Mouse (Mus musculus): Measurements from ENCODE around the gene Ppa1. TPM values are rescaled to one million over a fixed set of nuclear protein-coding genes. Genes with fewer than 3 reads are reported as not detected.

Ppa1 gene
- polyA plus RNA-seq, 1 experiment from 2014 or later: 356 TPM

DNA sequence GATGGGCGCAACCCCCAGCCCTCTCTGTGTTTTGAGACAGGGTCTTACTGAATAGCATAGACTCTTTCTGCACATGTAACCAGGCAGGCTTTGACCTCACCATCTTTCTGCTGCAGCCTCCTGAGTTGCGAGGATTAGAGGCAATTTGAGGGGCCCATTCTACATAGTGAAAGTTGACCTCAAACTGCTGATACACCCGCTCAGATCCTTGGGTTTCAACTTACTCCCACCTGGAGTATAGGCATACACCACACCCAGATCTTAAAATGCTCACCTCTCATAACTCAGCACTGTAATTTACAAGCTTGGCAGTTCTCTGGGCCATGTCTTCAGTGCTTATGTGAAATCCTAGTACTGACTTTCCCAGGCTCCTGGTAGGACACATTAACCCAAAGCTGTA is 6.8 kb downstream of the Ppa1 start:
- DNase-seq (ENCODE audit: low spot score): no peak
- peaks cover 80% of the 10 kb centered on the region for H3K36me3 ChIP-seq
- H3K4me3 ChIP-seq: no peak overlapping the region
- H3K9me3 ChIP-seq (replicated peaks): no peaks in the 10 kb centered on the region
- no peaks in the 10 kb centered on the region for H3K27me3 ChIP-seq (ENCODE audit: low read depth, poor library complexity, severe bottlenecking)
- H3K4me1 ChIP-seq: 0 out of 2 replicates have a peak, but pooled peaks cover 5% of the 10 kb centered on the region
- no peak overlapping the region for H3K27ac ChIP-seq
- 93% methylated on average over 3 of the region's 3 CpGs for WGBS

- Histone ChIP-seq H3K27me3 (ENCODE audit: low read depth, poor library complexity, severe bottlenecking) (no peaks in the 10 kb centered on the region), H3K9me3 (replicated peaks) (no peaks in the 10 kb centered on the region), H3K36me3 (peaks cover 85% of the 10 kb centered on the region), H3K4me1 (no peaks in the 10 kb centered on the region), H3K4me3 (no peak overlapping the region), H3K27ac (no peak overlapping the region)
- no peak for DNase-seq (ENCODE audit: low spot score)
- 91% methylated on average over 18 of the region's 18 CpGs for WGBS
Observed at GRCm38 (mm10) chr10:61656928-61657882, 8.9 kb downstream of the Ppa1 start.

- Histone ChIP-seq H3K4me3 (no peak overlapping the region), H3K4me1 (no peaks in the 10 kb centered on the region), H3K27me3 (ENCODE audit: low read depth, poor library complexity, severe bottlenecking) (no peaks in the 10 kb centered on the region), H3K27ac (no peak overlapping the region), H3K36me3 (peaks cover 85% of the 10 kb centered on the region), H3K9me3 (replicated peaks) (no peaks in the 10 kb centered on the region)
- 36% methylated on average over 4 of the region's 4 CpGs for WGBS
- DNase-seq (ENCODE audit: low spot score): peak; percentile 44
Observed at GRCm38 (mm10) chr10:61657985-61658384, 9.6 kb downstream of the Ppa1 start.

GRCm38 (mm10) chr10:61661887-61662286 is 13.5 kb downstream of the Ppa1 start:
- no peak for DNase-seq (ENCODE audit: low spot score)
- Histone ChIP-seq H3K27ac (no peak overlapping the region), H3K4me3 (no peak overlapping the region), H3K4me1 (no peaks in the 10 kb centered on the region), H3K9me3 (replicated peaks) (no peaks in the 10 kb centered on the region), H3K27me3 (ENCODE audit: low read depth, poor library complexity, severe bottlenecking) (no peaks in the 10 kb centered on the region), H3K36me3 (peaks cover 87% of the 10 kb centered on the region)
- 89% methylated on average over 8 of the region's 8 CpGs for WGBS

- no peak for DNase-seq (ENCODE audit: low spot score)
- WGBS: 86% methylated on average over 10 of the region's 10 CpGs
- Histone ChIP-seq H3K27me3 (ENCODE audit: low read depth, poor library complexity, severe bottlenecking) (no peaks in the 10 kb centered on the region), H3K36me3 (peaks cover 87% of the 10 kb centered on the region), H3K27ac (no peak overlapping the region), H3K9me3 (replicated peaks) (no peaks in the 10 kb centered on the region), H3K4me3 (no peak overlapping the region), H3K4me1 (no peaks in the 10 kb centered on the region)
Observed at GRCm38 (mm10) chr10:61662391-61662988, 14.1 kb downstream of the Ppa1 start.

DNA sequence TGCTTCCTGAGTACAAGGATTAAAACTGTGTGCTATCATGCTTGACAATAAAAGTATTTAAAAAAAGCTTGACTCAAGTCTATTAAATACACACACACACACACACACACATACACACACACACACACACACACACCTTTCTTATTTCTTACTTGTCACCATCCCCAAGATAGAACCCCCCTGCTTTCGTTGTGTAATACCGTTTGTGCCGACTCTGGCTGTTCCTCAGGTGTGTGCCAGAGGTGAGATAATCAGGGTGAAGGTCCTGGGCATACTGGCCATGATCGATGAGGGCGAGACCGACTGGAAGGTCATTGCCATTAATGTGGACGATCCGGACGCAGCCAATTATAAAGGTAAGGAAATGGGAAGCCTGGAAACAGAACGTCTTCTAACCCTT is 16.8 kb downstream of the Ppa1 start:
- H3K27me3 ChIP-seq (ENCODE audit: low read depth, poor library complexity, severe bottlenecking): no peaks in the 10 kb centered on the region
- H3K4me3 ChIP-seq: no peak overlapping the region
- no peaks in the 10 kb centered on the region for H3K4me1 ChIP-seq
- 93% methylated on average over 10 of the region's 10 CpGs for WGBS
- peaks cover 99% of the 10 kb centered on the region for H3K36me3 ChIP-seq
- no peaks in the 10 kb centered on the region for H3K9me3 ChIP-seq (replicated peaks)
- H3K27ac ChIP-seq: no peak overlapping the region
- DNase-seq (ENCODE audit: low spot score): no peak

DNA sequence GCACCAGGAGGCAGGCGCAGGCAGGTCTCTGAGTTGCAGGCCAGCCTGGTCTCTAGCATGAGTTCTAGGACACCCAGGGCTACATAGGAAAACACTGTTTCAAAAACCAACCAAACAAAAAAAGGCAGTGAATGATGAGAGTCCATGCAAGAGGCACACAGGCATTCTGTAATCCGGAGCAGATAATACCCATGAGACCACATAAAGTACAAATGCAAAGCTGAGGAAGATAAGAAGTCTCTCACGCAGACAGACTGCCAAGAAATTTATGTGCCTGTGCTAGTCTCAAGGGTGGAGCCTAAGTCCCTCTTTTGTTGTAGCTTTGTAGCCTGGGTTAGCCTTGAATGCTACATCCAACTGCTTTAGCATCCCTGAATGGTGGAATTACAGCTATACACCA is 17.3 kb downstream of the Ppa1 start:
- Histone ChIP-seq H3K4me1 (no peaks in the 10 kb centered on the region), H3K36me3 (peaks cover 99% of the 10 kb centered on the region), H3K9me3 (replicated peaks) (no peaks in the 10 kb centered on the region), H3K27me3 (ENCODE audit: low read depth, poor library complexity, severe bottlenecking) (no peaks in the 10 kb centered on the region), H3K4me3 (no peak overlapping the region), H3K27ac (no peak overlapping the region)
- no peak for DNase-seq (ENCODE audit: low spot score)
- 94% methylated on average over 3 of the region's 3 CpGs for WGBS

- no peak for DNase-seq (ENCODE audit: low spot score)
- no peak overlapping the region for H3K4me3 ChIP-seq
- H3K27me3 ChIP-seq (ENCODE audit: low read depth, poor library complexity, severe bottlenecking): no peaks in the 10 kb centered on the region
- 94% methylated on average over 7 of the region's 7 CpGs for WGBS
- no peak overlapping the region for H3K27ac ChIP-seq
- H3K4me1 ChIP-seq: no peaks in the 10 kb centered on the region
- no peaks in the 10 kb centered on the region for H3K9me3 ChIP-seq (replicated peaks)
- peaks cover 96% of the 10 kb centered on the region for H3K36me3 ChIP-seq
Observed at GRCm38 (mm10) chr10:61669289-61669688, 20.9 kb downstream of the Ppa1 start.

DNA sequence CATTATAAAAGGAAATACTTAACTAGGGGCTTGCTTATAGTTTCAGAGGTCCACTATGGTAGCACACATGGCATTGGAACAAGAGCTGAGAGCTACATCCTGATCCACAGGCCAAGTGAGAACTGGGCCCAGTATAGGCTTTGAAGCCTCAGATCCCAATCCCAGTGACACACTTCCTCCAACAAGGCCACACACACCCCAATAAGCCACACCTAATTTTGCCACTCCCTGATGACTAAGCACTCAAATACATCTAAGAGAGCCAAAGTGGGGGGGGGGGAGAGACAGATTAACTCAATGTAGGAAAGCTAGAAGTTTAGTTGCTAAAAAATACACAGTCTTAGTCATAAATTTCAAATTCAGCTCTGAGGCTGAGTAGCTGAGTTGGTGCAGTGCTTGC is 21.5 kb downstream of the Ppa1 start:
- H3K27ac ChIP-seq: no peak overlapping the region
- no peak overlapping the region for H3K4me3 ChIP-seq
- H3K27me3 ChIP-seq (ENCODE audit: low read depth, poor library complexity, severe bottlenecking): no peaks in the 10 kb centered on the region
- H3K9me3 ChIP-seq (replicated peaks): no peaks in the 10 kb centered on the region
- no peaks in the 10 kb centered on the region for H3K4me1 ChIP-seq
- H3K36me3 ChIP-seq: peaks cover 96% of the 10 kb centered on the region
- no peak for DNase-seq (ENCODE audit: low spot score)

- H3K4me1 ChIP-seq: no peaks in the 10 kb centered on the region
Observed at GRCm38 (mm10) chr10:61670758-61671157, 22.4 kb downstream of the Ppa1 start.

GRCm38 (mm10) chr10:61675935-61676334 is 27.6 kb downstream of the Ppa1 start:
- H3K9me3 ChIP-seq (replicated peaks): no peaks in the 10 kb centered on the region
- H3K36me3 ChIP-seq: peaks cover 50% of the 10 kb centered on the region
- no peaks in the 10 kb centered on the region for H3K27me3 ChIP-seq (ENCODE audit: low read depth, poor library complexity, severe bottlenecking)
- DNase-seq (ENCODE audit: low spot score): no peak
- no peak overlapping the region for H3K27ac ChIP-seq
- H3K4me1 ChIP-seq: peaks cover 12% of the 10 kb centered on the region
- H3K4me3 ChIP-seq: no peak overlapping the region
- 80% methylated on average over 3 of the region's 3 CpGs for WGBS

More at GRCm38 (mm10) chr10:61670758-61671157, 22.4 kb downstream of the Ppa1 start:
- Histone ChIP-seq H3K36me3 (peaks cover 94% of the 10 kb centered on the region), H3K4me3 (no peak overlapping the region), H3K9me3 (replicated peaks) (no peaks in the 10 kb centered on the region), H3K27ac (no peak overlapping the region), H3K27me3 (ENCODE audit: low read depth, poor library complexity, severe bottlenecking) (no peaks in the 10 kb centered on the region)
- DNase-seq (ENCODE audit: low spot score): no peak
- WGBS: 95% methylated on average over 3 of the region's 3 CpGs

DNA sequence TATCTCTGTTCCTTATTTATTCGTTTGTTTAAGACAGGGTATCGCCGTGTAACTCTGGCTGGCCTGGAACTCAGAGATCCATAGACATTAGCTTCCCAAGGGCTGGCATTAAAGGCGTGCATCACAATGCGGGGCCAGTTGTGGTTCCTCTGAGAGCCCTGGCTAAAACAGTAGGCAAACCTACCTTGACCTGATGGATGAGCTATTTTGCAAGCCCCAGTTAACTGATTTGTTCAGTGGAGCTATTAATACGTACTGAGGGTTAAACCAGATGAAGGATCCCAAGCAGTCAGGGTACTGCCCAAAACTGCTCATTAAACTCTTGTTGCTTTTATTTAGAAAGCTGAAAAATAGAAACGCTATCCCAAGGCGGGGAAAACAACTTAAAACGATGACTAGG is 31.2 kb downstream of the Ppa1 start:
- Histone ChIP-seq H3K27ac (peak overlapping the region; percentile 93), H3K36me3 (peaks cover 25% of the 10 kb centered on the region), H3K4me3 (peak overlapping the region; percentile 97), H3K4me1 (peaks cover 21% of the 10 kb centered on the region), H3K9me3 (replicated peaks) (no peaks in the 10 kb centered on the region), H3K27me3 (ENCODE audit: low read depth, poor library complexity, severe bottlenecking) (no peaks in the 10 kb centered on the region)
- WGBS: 40% methylated on average over 9 of the region's 9 CpGs
- DNase-seq (ENCODE audit: low spot score): no peak
